Mouse (Mus musculus) lung, postnatal 14 days (tissue): ENCODE results near the gene Tmem123.

Experiments
- DNase-seq: peaks from one replicate; pipeline ENCODE4 v3.0.0; 2021

Gene Tmem123

DNA sequence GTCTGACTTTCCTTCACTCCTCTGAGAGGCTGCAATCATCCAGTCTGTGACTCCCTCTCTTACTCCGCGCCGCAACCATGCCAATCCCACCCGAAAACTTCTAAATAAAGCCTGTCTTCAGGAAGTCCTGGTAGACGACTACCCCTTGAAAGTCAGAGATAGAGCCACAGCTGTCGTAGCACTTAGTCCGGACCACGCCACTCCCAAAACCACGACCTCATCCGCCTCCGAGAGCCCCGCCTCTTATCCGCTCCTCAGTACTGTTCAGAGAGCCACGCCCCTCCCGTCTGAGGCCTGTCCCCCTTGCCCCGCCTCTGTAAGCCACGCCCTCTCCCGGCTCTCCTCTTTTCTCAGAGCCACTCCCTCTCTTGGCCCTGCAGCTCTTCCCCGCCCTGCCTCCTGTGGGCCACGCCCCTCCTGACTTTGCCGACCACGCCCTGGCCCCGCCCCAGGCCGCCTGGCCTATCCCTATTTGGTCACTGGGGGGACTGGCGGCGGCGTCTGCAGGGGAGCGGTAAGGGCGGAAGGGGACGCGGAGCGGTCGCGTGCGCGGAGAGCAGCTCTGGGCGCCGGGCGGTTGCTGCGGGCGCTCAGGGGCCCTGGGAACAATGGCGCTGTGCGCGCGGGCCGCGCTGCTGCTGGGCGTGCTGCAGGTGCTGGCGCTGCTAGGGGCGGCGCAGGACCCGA lies at the start of gene Tmem123:
Tmem123 (plus strand) TSS at position 428 of the 687 bp plus-strand sequence.
- peak; percentile 100 for DNase-seq

DNA sequence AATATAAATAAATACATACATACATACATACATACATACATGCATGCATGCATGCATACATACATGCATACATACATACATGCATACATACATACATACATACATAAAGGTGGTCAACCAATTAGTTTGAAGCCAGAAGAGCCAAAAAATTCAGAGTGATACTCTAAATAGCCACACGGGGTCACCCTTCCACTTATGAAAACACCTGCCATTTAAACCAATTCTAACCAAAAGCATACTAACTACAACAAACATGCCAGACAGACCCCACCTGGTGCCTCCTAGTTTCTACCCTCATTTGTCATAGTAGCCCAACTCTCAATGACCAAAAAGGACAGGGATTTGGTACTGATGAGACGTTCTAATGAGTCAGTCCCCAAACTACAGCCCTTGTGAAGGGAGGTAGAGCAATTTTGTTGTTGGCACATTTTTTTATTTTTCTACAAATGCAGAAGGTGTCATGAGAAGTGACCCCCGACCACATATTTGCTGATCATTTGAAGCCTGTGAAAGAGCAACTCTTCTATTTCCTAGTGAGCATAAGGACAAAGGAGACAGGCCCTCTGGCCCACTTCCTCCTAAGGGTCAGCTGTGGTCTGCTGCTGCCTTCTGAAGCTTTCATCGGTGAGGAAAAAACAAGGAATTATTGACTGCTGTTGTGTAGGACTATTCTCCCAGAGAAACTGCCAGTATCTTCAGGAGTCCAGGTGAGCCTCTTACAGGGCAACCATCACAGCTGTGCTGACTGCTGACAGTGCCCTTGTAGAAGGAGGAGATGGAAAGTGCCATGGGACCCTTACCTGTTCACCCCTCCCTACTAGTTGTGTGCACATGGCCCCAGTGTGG lies 49.6 kb upstream of the Tmem123 start:
- DNase-seq = peak; percentile 51

DNA sequence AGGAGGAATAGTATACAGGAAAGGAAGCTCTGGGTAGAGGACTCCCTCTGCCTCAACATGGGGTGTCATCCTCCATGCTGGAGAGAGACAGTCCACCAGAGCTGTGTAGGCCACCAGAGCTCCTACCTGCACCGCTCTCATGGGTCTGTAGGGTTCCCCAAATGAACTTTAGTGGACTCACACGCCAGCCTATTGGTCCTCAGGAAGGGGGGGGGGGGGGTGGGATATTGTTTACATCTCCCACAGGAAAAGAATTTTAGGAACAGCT lies 49.0 kb upstream of the Tmem123 start:
- no peak for DNase-seq

DNA sequence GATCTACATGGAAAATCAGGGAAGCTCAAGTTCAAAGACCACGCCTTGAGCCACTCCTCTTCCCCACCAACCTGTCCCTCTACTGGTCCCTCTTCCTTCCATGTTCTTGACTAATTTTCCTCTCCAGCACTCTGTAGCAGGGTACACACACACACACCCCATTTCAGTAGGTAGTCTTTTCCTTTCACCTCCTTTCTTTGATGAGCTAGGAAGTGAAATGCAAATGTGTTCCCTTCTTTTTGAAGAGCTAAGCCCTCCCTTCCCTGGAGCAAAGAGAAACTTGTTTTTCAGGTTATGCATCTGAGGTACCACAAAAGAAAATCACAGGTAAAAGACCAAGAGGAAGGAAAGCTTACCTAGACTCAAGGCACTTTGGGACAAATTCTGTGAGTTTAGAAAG lies 42.3 kb upstream of the Tmem123 start:
- no peak for DNase-seq

DNA sequence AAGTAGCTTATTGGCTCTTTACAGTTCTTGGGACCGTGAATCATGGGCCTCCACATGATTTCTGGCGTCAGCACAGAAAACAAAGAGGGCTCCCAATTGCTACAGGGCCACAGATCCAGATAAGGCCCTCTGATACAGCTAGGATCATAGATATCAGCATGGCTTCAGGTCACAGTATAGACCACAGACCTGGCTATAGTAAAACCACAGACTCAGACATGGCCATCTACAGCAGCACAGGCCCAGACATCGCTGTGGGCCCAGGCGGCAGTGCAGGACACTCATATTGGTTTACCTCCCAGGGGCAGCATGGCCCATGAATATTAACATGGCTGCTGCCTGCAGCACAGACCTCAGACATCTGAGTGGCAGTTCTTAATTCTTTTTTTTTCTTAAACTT lies 34.8 kb upstream of the Tmem123 start:
- no peak for DNase-seq

DNA sequence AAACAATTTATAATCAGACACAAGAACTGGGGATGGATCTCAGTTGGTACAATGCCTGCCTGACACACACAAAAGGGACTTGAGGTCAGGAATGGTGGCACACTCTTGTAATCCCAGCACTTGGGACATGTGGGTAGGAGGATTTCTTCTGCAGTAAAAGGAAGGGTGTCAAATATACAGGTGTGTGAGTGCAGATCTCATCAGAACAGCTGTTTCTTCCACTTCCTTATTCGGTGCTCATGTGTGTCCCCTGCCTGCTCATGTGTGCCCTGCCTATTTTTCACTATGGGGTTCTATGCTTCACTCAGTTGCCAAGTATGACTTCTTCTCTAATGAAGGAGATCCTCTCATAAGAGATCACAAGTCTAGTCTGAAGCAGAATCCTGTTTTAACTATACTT lies 21.1 kb upstream of the Tmem123 start:
- no peak for DNase-seq

DNA sequence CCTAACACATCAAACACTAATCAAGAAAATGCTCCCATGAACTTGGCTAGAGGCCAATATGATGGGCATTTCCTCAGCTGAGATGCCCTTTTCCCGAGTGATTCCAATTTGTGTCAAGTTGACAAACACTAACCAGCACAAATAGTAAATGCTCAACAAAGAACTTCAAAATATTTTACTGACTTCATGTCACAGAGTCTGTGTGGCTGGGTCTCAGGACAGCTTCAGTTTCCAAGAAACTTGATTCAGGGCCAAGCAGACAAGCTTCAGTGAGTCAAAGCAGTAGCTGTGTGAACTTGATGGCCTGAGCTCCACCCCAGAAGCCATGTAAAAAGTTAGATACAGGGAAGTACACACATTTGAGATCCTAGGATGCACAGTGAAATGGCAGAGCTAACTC lies 19.7 kb upstream of the Tmem123 start:
- DNase-seq = no peak

DNA sequence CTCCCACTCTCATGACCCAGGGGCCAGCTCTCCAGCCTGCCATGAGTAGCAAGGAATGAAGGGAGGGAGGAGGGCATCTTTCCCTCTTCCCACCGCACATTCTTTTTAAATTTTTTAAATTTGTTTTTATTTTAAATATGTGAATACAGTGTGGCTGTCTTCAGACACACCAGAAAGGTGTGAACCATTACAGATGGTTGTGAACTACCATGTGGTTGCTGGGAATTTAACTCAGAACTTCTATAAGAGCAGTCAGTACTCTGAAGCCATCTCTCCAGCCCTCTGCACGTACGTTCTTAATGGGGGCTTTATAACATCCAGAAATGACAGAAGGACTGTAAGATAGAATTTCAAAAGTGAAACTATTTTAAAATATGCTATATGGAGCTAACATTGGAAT lies 15.0 kb upstream of the Tmem123 start:
- DNase-seq = no peak

DNA sequence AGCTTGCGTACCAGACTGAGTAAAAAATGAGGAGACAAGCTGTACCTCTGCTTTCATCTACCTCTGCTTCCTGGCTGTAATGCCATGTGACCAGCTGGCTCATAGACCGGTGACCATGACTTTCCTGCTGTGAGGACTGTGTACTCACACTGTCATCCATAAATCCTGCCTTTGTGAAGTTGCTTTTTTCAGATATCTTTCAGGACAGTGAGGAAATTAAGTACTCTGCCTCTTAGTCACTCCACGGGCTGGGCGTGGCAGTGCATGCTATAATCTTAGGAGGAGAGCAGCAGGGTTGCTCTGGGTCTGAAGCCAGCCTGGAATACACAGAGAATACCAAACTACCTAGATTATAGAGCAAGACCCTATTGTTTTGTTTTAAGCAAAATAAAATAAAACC lies 14.3 kb upstream of the Tmem123 start:
- DNase-seq = no peak

DNA sequence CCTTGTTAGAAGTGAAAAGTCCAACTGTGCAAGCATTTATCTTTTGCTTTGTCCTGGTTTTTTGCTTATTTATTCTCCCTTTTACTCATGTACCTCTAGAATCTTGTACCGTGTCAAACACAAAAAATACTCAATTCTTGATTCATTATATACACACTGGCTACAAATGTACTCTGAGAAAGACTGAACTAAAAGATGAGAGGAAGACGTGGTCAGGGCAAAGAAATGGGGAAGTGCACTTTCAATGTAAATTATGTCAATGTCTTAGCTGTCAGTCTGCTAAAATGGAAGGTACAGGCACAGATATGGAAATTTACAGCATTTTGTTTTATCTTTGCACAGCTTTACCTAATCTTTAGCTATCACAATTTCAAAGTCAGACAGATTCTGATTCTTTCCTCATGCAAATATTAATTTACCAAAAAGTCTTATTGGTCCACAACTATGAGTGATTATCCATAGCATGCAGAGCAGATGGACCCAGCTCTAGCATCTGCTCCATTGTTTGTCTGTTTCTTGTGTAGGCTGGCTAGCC lies 7.9 kb upstream of the Tmem123 start:
- DNase-seq = no peak

DNA sequence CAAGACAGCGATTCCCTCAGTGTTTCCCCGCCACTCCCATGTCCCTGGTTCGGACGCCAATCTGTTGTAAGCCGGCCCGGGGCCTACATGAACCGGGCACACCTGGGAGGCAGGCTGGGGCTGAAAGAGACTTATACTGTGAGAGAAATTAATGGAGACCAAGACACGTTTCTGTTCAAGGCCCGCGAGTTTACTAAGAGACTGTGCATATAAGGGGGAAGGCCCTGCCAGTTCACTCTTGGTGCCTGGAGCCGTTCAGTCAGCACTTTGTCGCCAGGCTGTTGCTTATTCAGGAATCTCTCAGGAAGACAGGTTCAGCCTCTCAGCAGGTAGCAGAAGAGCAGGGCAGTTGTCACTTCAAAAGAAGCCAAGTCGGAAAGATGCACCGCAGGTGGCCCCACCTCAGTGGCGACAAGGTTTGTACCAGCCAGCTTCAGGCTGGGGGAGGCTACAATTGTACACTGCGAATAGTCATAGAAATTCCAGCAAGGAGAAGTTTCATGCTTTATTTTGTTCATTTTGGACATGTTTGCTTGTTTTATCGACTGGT lies 1.9 kb upstream of the Tmem123 start:
- DNase-seq = no peak

DNA sequence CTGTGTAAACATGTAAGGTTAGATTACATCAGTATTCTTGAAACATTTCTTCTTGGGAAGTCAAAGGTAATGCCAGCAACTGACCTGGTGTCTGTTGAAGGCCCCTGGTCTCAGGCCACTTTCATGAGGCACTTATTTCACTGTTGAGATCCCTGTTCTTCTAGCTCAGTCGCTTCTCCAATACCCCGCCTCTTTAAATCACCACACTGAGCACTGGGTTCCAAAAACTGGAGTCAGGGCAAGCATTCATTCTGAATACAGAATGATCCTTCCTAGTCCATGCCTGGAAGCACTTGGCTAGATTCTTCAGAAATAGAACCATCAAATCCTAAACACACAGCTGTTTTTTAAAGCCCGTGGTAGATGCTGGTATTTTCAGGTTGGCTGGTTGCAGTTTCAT lies 1.1 kb upstream of the Tmem123 start:
- DNase-seq = no peak

DNA sequence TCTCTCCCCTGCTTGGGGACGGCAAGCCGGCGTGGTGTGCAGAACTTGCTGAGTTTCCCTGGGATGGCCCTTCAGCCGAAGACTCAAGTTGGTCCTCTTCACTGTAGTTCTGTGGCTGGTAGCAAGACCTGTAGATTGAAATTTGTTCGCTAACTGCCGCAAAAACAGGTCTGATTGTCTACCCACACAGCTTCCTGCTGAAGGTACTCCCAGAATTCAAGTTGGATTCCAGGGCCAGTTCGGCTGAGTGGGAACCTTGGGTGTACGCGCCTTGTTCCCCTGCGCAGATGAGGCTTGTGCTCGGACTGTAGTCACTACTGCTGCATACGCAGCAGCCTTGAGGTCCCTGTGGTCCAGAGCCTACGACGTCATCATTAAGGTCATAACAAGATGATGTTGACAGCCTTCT lies 626 bp downstream of the Tmem123 start:
- peak; percentile 55 for DNase-seq

DNA sequence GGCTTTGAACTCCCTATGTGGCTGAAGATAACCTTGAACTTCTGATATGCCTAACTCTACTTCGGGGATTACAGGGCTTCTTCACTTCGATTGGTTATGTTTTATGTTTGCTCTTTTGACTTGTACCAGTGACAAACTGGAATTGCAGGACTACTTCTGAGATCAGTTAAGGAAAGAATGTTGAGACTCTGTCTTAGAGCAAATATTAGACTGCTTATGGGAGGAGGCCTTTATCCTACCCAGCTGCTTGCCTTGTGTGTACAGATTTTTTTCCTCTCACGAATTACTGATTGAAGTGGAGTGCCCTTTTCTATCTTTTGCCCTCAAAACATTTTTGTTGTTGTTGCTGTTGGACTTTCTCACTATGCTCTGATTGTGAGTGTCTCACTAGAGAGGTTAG lies 1.4 kb downstream of the Tmem123 start:
- DNase-seq = no peak

DNA sequence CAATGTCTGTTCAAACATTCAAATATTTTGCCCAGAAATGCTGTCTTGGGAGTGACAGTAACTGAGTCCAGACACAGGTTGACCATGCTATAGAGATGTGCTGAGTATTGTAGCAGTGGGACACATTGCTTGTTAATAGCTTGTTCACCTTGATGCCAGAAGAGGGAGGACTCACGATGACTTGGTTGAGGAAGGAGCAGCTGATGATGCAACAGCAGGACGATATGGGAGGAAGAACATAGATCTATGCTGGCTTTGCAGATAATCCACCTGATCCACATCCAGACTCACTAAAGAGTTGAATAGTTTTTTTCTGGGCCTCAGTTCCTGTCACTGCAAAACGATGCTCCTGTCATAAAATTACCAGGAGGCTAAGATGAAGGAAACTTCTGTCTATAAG lies 2.7 kb downstream of the Tmem123 start:
- DNase-seq = no peak

DNA sequence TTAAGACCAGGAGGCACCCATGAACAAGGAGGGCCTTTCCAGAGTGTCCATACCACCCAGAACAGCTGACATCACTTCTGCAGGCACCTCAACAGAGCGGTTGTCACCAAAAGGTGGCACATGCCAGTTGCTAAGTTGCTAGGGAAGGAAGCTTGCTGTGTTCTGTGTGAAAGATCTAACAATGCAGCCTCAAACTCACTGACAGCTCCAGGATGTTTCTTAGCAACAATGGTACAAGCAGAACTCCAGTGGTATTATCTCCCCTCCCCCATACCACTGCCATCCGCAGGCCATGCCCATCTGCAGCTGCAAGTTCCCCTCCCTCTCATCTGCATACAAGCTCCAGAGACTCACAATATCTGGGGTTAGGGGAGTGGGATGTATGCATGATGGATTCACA lies 3.7 kb downstream of the Tmem123 start:
- no peak for DNase-seq

DNA sequence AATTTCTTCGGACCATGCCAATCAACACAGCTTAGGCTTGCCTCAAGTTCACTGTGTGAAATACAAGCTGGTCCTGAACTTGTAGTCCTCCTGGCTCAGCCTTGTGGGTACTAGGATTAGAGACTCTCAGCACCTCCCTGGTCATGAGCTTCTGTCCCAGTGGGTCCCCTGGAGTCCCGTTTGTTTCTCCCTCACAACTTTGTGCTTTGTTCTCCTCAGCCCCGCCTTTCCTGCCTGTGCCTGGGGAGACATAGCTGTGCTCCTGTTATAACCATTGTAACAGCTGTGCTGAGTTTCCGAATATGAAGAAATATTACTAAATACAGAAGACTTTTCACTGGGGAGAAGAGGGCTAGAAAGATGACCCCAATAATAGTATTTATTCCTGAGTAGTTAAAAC lies 5.2 kb downstream of the Tmem123 start:
- peak; percentile 25 for DNase-seq

DNA sequence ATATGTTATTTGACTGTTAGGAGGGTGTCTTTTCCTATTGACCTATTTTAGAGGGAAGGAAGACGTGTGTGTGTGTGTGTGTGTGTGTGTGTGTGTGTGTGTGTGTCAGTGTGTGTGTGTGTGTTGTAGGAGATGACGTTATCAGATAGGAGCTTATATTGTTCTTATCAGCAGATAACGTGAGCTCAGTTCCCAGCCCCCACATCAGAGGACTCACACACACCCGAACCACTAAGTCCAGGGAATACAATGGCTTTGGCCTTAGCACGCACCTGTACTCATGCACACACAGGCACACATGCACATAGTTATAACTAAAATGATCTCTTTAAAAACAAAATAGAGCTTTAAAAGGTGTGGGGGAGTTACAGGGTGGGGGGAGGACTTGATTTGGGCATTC lies 5.7 kb downstream of the Tmem123 start:
- no peak for DNase-seq

DNA sequence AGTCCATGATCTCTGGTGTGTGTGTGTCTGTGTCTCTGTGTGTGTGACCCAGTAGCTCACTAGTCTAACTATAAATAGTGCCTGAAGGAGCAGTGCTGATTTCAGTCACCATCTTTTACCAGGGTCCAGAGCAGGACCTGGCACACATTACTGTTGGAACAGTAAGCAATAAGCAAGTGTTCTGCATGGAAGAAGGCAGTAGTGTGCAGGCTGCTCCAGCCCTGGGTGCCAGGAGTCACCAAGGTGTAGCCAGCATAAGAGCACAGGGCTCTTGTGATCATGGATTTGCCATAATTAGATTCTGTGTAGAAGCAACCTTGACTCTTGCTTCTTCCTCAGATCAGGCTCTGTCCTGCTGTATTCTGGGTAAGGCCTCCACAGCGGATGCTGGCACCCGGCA lies 8.5 kb downstream of the Tmem123 start:
- DNase-seq = no peak

DNA sequence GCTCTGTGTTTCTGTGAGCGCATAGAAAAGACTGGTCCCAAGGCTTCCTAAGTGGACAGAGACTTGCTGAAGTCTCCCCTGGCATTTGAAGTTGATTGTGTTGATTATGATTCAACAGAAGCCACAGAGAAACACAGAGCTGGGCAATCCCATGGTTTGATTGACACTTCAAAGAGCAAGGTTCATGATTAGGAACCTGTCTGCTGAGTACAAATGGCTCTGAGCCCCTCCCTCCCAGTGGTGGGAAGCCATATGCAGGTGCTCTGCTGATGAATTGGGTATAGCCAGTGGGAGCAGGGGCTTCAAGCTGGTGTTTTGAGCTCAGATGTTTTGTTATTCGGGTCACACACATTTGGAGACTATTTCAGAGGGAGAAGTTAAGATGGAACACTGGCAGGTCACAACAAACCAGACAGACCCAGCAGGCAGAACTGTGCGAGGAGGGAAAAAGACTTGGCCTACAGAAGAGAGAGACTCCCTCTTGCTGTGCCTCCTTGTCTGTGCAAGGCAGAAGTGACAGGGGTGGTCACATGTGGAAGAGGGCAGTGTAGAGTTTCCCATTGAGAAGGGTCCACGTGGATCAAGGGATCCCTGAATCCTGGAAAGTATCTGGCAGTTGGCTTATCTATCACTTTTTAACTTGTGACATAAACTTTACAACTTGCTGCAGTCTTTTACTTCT lies 9.1 kb downstream of the Tmem123 start:
- no peak for DNase-seq

DNA sequence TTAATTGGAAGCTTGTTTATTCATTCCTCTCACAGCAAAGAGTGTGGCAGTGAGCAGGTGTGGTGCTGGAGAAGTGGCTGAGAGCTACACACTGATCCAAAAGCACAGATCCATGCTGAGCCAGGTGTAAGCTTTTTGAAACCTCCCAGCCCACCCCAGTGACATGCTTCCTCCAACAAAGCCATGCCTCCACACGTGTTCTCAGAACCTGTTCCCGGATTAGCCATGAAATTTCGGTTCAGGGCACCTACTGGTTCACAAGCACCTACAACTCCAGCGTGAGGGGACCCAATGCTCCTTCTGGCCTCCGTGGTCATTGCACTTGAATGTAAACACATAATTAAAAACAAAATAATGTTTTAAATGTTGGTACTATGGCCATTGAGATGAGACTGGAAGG lies 9.8 kb downstream of the Tmem123 start:
- DNase-seq = no peak

DNA sequence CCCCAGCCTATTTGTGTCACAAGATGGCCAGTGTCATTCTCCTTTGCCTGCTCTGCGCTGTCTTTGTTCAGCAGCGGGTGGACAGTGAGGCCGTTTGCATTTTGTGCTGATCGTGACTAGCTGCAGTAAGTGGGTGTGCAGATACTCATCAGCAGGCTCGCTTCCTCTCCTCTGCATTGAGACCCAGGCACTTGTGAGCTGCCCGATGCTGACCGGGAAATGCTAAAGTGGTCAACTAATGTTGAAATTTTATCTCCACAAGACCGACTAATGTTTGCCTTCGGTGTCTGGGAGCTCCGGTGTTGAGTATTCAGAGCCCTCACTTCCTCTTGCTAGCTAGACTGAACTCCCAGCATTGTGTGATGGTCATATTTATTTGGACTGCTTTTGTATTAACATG lies 10.7 kb downstream of the Tmem123 start:
- DNase-seq = no peak

DNA sequence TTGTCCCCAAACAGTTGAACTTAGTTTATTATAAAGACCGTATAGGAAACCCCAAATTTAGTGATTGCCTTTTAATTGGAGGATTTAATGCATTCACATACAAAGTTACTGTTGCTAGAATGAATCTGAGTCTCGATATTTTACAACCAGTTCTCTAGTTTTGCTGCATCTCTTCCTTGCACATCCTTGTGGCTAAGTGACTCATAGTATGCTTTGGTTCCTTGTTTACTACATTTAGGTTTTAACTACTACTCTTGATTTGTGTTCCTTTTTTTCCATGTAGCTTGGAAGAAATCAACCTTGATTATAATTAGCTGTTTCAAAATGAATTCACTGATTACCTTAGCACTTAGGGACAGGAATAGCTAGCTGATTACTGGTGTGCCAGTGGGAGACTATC lies 11.2 kb downstream of the Tmem123 start:
- no peak for DNase-seq

DNA sequence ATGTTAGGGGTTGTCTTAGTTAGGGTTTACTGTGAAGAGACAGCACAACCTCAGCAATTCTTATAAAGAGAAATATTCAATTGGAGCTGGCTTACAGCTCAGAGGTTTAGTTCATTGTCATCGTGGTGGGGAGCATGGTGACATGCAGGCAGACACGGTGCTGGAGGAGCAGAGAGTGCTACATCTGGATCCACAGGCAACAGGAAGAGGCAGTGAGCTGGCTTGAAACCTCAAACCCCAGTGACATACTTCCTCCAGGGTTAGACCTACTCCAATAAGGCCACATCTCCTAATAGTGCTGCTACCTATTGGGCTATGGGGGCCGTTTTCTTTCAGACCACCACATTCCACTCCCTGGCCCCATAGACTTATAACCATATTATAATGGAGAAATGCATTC lies 12.1 kb downstream of the Tmem123 start:
- no peak for DNase-seq
